Mouse (Mus musculus) thymus, adult 2 months (tissue): ENCODE results near the gene Calm3.
A peak's percentile ranks its signal among the peaks of the same experiment; 100 is the strongest.

Source experiments
- CTCF ChIP-seq: fragments of 200-500 bp; IDR thresholded peaks from 2 replicates; pipeline ENCODE4 v1.5.1; 2012; ENCODE audit warnings: mild to moderate bottlenecking, control low read depth, low read length, moderate library complexity, borderline replicate concordance; ENCODE audit not compliant: control insufficient read depth, poor library complexity, insufficient read depth; ENCODE audit errors: extremely low read depth
- POLR2A ChIP-seq: fragments of 200-500 bp; IDR thresholded peaks from 2 replicates; pipeline ENCODE4 v1.6.1; 2012; ENCODE audit warnings: mild to moderate bottlenecking, low read length, control low read depth, moderate library complexity; ENCODE audit not compliant: control insufficient read depth, poor library complexity, insufficient read depth; ENCODE audit errors: extremely low read depth

GRCm38 (mm10) chr7:16874190-16874589 lies 49.7 kb downstream of the Calm3 start:
- TF ChIP-seq POLR2A (no peak), CTCF (peak; percentile 88)
